Mouse (Mus musculus): ENCODE data around the gene Haus8.
A peak's percentile ranks its signal among the peaks of the same experiment; 100 is the strongest.
"Not testable (repeated sequence)": the region's sequence is repeated elsewhere in the genome, so short reads cannot be mapped to it uniquely, and the experiment has no call there.

Gene Haus8

DNA sequence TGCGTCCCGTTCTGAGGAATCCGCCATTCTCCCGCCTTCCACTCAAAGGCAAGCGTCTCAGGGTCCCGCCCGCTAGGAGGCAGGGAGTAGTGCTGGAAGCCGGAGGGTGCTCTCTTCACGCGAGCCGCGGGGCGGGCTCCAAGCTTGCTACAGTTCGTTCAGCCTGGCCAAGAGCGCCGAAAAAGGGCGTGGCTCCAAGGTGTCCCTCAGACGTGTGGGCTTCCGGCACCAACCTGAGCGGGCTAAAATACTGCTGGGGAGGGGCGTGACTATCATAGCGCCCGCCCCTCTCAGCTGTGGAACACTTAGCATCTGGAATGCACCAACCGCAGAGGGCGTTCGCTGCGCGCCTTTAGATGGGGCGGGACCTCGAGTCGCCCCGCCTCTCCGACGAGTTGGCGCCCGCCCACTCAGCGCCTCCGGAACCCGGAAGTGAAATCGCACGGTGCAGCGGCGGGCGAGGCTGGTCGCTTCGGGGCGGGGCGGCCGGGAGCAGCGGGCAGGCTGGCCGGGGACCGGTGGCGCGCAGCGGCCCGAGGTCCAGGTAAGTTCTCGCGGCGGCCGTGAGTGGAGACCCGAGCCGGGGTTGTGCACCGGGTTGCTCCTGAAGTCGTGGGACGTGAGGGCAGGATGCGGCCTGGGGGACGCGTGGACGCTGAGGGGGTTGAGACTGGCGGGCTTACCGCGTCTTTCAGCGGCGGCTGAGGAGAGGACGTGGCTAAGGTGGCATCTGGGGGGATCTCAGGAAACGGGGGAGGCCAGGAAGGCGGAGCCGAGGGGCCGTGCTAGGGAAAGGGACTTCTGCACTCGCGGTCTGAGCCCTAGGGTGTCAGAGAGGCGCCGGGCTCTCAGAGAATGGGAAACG is at the start of gene Haus8, which contains the start of gene Myo9b:
Gene Haus8, minus strand, starts transcription at position 649 of the 865 bp plus-strand sequence.
Gene Myo9b, plus strand, starts transcription at position 429 of the 865 bp plus-strand sequence.
- DNase-seq = peak; percentile 99

DNA sequence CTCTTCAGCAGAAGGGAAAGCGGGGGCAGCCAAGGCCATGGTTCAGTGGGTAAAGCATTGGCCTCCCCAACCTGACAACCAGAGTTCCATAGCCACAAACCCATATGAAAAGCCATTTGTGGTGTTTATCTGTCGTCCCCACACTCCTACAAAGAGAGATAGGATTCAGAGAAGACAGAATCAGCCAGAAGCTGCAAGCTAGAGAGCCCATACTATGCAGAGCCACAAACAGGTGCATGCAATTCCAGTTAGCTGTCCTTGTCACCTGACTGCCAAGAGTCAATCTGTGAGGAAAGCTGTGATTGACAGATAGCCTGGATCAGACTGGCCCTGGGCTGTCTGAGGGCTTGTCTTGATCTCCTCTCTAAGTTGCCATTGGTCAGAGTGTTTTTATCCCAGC is 47.0 kb upstream of the Haus8 start:
- not testable (repeated sequence) for DNase-seq

DNA sequence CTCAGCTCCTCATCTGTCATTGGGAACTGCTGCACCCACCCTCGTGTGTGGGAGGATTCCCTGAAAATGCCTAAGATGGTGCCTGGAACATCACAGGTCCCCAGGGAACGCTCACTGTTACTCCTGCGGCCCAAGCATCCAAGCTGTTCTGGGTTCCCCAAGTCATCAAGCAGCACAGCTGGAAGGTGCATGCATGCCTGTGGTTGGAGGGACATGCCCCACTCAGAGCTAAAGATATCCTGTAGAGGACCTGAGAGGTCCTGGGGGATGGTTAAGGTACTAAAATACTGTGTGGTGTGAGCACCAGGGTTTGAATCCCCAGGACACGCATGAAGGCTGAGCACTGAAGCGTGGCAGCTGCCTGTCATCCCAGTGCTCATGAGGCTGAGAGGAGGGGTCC is 45.9 kb upstream of the Haus8 start:
- not testable (repeated sequence) for DNase-seq

DNA sequence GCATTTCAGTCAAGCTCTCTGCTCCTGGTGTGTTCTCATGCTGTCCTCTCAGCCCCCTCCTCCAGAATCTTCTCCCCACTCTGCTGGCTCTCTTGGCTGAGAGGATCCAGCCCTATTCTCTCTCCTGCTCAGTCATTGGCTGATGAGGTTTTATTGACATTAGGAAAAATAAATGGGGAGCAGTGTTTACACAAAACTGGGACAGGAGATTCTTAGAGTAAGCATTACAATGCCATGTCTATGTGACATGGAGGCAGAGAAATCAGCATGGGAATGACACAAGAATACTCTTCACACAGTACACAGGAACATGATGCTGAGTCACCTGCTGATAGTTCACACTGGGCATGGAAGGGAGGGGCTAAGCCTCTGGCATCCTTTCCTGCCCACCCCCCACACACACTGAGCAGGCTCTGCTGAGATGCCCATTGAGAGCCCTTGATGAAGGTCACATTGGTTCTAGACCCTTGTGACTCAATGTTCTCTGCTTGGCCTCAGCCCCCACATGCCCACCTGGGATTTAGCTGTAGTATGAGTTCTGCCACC is 43.8 kb upstream of the Haus8 start:
- no peak for DNase-seq

DNA sequence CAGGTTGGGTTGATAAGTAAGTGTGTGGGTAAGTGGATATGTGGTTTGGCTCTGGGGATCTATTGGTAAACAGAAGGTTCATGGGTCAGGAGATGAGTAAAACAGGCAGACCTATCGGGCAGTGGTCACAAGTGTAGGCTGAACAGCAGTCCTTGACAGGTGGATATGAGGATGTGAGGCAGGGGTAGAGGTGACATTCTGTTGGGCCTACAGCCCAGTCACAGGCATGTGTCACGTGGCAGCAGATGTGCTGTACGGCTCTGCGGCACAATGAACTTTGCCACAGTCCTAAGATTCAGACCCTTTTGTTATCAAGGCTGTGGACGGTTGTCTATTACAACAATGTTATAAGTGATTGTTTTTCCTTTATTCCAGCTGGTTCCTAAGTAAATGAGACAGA is 43.2 kb upstream of the Haus8 start:
- DNase-seq = no peak

DNA sequence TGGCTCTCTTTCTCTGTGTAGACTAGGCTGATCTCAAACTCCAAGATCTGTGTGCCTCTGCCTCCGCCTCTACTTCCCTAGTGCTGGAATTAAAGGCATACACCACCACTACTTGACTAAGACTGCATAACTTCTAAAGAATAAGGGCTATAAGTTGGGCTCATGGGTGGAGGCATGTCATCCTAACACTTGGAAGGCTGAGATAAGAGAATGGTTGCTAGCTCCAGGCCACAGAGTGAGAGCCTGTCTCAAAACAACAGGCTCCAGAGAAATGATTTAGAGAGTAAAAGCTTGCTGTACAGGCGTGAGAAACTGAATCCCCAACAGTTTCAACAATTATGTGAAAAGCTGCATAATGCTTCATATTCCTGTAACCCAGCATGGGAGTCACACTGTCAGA is 41.2 kb upstream of the Haus8 start:
- no peak for DNase-seq

DNA sequence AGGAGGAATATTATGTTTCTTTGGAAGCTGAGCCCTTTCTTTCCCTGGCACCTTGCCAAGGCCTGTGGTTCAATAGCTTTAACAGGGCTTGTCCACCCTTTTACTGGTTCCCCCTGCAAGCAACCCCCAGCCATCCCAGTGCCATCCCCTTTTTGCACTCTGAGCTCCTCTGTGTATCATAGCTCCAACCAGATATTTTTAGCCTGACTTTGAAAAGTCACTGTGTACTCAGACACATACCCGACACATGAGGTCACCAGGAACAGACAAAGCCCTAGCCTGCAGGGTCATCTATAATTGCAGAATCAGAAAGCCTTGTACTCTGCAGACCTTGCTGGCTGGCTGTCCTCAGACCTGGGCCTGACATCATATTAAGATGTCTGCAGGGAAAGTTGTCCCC is 40.0 kb upstream of the Haus8 start:
- DNase-seq = peak; percentile 68

DNA sequence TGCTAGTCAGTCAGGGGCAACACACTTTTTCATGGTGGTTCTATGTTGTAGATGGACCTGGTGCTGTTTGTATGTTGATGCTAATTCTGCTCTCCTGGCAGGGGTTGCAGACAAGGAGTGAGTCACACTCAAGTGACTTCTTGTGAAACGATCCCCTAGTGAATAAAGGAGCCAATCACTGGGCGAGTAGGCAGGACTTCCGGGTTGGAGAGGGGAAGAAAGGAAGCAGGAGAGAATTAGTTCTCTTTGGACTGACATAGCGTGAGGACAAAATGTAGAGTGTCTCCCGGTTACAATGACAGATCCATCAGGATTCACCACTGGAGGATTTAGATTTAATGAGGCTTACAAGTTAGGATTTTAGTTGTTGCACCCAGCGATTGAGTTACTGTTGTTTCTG is 37.7 kb upstream of the Haus8 start:
- DNase-seq = peak; percentile 79

DNA sequence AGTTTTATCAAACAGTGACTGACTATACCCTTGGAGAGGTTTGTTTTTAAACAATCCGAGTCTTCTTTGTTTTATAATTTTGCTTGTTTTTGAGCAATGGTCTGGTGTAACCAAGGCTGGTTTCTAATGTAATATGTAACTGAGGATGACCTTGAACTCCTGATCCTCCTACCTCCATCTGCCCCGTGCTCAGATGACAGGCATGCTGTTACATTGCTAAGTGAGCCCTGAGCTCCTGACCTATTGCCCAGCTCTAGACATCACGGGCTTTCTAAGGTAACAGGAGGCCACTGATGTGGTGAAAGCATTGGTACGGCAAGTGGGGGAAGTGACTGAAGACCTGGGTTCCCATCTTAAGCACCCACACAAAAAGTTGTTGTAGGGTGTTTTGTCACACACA is 35.2 kb upstream of the Haus8 start:
- DNase-seq = no peak

DNA sequence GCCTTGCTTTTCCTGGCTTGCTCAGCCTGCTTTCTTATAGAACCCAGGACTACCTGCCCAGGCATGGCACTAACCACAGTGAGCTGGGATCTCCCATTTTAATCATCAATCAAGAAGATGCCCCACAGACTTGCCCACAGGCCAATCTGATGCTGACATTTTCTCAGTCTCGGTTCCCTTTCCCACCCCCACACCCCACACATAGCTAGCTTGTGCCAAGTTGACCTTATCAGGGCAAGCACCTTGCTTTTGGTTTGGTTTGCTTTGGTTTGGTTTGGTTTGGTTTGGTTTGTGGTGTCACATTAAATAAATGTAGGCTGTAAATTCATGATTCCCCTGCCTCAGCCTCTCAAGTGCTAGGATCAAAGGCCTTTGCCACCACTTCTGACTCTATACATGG is 34.6 kb upstream of the Haus8 start:
- DNase-seq = no peak

DNA sequence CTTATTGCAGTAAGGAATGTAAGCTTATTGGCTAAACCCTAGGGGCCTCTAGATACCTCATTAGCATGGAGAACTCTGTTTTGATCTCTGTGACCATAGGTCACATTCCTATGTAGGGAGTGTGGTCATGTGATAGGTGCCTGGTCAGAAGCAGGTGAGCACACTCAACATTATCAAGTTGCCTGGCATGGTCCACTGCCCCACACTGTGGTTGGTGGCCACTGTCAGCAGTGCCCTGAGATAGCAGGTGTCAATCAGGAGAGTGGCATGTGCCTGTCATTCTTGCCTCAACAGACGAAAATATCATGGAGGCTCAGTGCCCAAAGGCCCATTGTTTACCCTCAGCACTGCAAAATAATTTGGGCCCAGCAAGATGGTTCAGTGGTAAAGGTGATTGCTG is 33.3 kb upstream of the Haus8 start:
- DNase-seq = no peak

DNA sequence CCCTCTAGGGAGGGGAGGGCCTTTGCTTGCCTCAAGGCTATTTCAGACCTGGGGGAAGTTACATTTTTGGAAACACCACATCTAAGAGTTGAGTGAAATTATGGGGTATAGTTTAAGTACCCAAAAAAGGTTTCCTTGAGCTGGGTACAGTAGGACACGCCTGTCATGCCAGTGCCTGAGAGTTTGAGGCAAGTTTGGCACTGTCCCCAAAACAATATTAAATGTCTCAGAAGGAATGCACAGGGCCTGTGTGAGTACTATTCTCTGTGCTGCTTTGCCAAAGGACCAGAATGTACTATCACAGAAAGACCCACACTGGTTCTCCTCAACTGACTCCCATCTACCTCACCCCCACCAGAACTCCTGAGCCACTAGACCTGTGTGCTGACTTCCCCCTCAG is 30.9 kb upstream of the Haus8 start:
- no peak for DNase-seq

DNA sequence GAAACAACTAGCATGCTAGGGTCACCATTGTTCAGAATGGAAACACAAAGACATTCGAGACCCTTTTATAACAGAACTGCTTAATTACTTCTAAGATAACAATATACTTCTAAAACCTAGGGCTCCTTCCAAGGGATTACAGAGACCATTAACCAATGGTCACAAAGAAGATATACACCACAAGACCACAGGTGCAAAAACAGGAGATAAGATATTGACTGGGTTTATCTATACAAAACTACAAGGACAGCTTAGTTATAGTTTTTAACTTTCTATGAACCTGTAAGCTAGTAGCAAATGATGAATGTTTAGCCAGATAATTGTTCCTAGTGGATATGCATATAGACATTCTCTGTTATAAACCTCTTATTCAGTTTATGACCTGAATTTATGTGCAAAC is 30.1 kb upstream of the Haus8 start:
- DNase-seq = no peak

DNA sequence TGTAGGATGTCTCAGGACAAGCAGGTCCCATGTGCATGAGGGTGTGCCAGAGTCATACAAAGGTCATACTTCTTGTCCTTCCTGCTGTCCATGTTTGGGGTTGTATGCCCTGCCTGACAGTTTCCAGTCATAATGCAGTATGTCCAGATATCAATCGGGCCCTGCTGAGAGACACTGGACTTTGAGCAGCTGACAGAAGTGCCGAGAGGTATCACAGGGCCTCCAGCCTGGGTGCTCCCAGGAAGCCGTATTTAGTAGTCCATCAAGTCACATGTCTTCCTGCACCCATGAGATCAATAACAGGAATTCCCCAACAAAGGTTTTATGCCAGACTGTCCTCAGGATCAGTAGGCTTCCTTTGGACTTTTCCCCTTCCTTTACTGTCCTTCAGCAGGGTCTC is 27.0 kb upstream of the Haus8 start:
- no peak for DNase-seq

DNA sequence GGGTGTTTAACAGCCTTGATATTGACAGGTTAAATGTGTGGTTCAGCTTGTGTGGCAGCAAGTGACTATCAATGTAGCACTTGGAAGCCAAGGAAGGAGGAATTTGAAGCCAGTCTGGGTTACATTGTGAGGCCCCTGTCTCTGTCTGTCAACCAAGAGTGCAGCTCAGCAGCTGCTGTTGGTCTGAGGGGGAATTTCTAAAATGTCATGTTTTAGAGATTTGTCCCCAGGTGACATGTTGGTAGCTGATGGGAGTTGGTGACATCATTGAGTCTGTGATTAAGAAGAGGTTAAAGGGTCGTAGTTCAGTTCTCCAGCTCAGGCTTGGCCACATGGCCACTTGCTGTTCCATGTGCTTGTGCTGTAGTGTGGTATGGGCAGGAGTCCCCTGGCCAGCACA is 24.7 kb upstream of the Haus8 start:
- no peak for DNase-seq

DNA sequence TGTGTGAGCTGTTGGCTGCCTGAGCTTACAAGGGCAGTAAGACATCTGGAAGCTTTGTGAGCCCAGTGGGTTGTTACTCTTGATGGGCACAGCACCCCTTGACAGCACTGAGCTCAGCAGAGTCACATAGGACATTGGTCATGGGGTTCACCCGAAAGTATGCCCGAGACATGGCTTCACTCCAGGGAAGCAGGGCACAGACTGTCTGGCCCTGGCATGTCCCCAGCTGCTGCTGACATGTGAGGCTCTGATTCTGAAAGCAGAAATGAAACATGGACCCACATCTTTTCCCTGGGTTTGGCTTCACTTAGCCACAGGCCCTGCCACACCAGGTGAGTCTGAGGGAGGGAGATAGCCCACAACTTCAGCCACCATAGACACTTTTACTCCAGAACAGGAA is 24.1 kb upstream of the Haus8 start:
- DNase-seq = no peak

DNA sequence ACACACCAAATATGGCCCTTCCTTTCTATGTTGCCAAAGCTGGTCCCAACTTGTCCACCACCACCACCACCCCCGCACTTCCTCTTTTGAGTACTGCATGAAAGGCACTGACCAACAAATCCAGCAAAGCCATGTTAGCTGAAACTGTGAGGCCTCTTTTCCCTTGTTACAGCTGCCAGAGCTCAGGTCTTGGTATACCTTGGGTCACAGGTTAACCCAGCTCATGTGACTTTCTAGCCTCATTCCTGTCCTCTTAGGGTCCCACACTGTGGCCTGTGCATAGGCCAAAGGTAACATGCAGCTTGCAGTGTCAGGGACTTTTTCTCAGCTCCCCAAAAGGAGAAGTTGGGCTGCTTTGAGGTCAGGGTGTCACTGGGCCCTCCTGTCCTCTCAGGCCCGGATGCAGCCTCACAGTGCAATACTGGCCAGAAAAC is 23.5 kb upstream of the Haus8 start:
- DNase-seq = peak; percentile 62

DNA sequence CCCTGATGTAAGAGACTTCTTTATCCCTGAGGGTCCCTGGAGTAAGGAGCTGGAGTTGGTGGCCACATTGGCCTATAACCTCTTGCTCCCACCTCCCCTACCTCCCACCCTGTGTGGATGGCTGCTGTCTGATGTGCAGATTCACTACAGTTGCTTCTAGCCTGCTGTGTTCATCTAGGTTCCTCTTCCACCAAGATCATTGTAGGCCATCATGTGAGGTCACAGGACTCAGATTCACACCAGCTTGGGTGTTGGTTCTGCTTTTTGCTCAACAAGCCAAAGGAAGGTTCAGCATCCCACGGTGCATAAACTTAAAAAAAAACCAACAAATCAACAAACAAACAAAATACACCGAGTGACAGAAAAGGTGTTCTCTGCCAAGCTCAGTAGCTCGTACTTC is 21.2 kb upstream of the Haus8 start:
- not testable (repeated sequence) for DNase-seq

DNA sequence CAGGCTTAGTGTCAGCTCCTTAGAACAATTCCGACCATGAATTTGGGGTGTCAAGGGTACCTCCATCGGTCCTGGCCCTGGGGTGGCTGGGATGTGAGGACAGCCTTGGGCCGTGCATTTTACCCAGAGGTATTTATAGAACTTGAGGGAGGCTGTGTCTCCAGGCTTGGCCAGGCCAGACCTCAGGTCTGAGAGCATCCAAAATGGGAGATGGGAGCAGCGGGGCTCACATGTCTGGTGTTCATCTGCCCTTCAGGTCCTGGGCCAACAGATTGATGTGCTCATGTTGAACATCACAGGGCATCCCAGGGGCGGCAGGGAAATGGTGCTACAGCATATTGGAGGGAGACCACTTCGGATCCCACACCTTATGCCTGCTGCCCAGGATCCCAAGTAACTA is 18.6 kb upstream of the Haus8 start:
- no peak for DNase-seq

DNA sequence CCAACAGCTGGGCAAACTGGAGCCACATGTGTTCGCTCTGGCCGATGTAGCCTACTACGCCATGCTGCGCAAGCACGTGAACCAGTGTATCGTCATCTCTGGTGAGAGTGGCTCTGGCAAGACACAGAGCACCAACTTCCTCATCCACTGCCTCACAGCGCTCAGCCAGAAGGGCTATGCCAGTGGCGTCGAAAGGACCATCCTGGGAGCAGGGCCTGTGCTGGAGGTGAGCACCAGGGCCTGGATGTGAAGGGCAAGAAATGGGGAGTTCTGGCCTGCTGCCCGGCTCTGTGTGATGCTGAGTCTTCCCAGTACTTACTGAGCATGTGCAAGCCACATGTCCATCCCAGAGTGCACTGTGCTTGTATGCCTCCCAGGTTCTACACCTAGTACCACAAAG is 18.2 kb upstream of the Haus8 start:
- no peak for DNase-seq

DNA sequence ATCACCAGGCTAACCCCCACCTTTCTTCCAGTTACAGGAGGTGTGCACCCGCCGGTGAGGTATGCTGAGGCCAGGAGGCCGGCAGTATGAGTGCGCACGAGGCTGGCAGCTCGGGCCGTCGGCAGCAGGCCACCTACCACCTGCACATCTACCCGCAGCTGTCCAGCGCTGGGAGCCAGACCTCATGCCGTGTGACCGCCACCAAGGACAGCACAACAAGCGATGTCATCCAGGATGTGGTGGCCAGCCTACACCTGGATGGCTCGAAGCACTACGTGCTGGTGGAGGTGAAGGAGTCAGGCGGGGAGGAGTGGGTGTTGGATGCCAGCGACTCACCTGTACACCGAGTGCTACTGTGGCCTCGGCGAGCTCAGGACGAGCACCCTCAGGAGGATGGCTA is 17.5 kb upstream of the Haus8 start:
- no peak for DNase-seq

DNA sequence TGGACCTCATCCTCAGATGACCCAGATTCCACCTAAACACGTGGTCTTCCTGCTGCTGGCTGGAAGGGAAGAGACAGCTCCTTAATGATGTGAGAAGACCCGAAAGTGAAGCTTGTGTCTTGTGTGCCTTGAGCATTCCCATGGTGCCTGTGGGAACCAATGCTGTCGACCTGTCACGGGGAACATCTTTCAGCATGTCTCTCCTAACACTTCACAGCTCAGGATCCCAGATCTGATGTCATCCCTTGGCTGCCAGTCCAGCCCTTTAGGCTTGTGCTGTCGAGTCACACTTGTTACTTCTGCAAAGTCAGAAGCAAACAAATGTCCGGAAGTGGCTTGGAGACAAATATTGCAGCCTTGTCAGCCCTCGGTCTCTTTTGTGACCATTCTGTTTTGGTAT is 16.4 kb upstream of the Haus8 start:
- DNase-seq = peak; percentile 67

DNA sequence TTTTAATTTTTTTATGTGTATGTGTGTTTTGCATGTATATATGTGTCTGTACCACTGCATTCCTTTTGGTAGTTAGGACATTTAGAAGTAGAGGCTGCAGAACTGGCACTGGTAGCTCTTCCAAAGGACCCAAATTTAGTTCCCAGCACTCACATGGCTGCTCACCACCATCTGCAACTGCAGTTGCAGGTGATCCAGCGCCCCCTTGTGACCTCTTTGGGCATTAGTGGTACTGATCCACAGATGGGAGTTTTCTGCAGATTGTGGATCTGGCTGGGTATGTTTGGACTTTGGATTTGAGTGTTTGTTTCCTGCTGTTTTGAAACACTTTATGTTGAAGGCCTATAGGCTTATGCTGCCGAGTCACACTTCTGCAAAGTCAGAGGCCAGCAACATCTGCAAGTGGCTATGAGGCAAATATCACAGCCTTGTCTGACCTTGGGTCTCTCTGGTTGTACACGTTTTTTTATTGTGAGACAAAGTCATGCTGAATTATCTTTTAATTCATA is 15.8 kb upstream of the Haus8 start:
- DNase-seq = no peak

DNA sequence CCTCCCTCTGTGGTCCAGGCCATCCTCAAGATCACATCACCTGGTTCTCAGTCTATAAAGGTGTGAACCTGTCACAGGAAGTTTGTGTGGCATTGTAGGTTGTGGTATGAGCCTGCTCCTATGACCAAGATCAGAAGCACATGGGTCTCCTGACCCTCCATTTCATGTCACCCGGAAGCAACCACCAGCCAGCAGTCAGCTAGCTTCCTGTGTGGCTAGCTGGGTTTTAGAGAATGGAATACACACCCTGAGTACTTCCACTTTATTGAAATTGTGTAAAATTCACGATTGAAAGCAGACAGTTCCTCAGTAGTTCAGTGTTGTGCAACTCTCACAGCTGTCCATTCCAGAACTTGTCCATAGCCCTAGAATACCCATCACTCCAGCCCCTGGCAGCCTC is 13.5 kb upstream of the Haus8 start:
- peak; percentile 62 for DNase-seq
